Mouse (Mus musculus) thymus, postnatal 14 days (tissue): ENCODE data around the gene Gm20721.
"Not testable (repeated sequence)": the region's sequence is repeated elsewhere in the genome, so short reads cannot be mapped to it uniquely, and the experiment has no call there.

ENCODE experiments used
- DNase-seq: peaks from one replicate; pipeline ENCODE4 v3.0.0; 2021

The Gm20721 gene

GRCm38 (mm10) chr2:174329663-174330615 is 16.6 kb downstream of the Gm20721 start:
- DNase-seq, result peak; percentile 84

- peak; percentile 70 for DNase-seq
Observed at GRCm38 (mm10) chr2:174328926-174329662, 17.4 kb downstream of the Gm20721 start.

DNA sequence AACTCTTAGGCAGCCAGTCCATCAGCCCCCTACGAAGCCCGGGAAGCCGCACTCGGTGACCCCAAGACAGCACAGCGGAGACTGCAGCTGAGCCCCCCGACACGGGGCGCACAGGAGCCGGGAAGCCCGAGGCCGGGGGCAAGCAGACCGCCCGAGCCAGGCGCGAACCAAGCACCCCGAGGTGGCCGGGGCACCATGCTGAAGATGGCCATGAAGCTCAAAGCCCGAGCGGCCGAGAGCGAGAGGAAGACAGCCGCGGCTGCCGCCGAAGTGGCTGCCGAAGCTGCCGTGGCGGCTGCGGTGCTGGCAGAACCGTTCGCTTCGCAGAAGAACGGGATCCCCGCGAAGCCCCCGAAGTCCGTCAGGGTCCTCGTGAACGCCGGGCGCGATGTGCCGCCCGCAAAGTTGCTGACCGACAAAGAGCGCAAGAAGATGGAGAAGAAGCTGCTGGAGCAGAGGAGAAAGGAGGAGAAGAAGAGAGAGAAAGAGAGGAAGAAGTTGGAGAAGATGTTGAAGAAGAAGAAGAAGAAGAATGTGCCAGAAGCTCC is 18.1 kb downstream of the Gm20721 start:
- DNase-seq, result peak; percentile 35

GRCm38 (mm10) chr2:174327295-174327981 is 19.1 kb downstream of the Gm20721 start:
- DNase-seq, result peak; percentile 56

DNA sequence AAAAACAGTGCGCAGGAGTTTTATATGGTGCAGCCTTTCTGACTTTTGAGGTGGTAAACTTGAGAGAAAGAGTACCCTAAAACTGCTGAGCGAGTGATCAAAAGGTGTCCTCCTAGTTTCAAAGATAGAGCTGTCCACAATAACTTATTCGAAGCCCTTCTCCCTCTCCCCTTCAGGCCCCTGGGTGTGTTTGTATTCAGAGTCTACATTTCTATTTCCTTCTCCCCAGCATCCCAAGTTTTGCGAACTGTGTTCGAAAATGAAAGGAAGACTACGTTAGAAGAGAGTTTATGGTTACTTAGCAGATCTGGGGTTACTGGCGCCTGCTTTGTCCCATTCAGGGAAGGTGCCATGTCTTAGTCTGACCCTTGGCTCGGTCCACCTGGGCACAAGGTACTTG is 20.0 kb downstream of the Gm20721 start:
- no peak for DNase-seq

GRCm38 (mm10) chr2:174325989-174326388 is 20.5 kb downstream of the Gm20721 start:
- DNase-seq, result no peak

- DNase-seq, result no peak
Observed at GRCm38 (mm10) chr2:174316661-174317060, 29.9 kb downstream of the Gm20721 start.

DNA sequence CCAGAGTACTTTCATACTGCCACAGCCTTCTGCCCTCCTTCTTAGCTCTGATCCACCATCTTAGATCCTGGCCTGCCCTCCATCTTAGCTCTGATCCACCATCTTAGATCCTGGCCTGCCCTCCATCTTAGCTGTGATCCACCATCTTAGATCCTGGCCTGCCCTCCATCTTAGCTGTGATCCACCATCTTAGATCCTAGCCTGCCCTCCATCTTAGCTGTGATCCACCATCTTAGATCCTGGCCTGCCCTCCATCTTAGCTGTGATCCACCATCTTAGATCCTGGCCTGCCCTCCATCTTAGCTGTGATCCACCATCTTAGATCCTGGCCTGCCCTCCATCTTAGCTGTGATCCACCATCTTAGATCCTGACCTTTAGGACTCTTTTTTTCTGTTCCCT is 31.1 kb downstream of the Gm20721 start:
- DNase-seq, result not testable (repeated sequence)

GRCm38 (mm10) chr2:174312661-174313060 is 33.9 kb downstream of the Gm20721 start:
- no peak for DNase-seq

GRCm38 (mm10) chr2:174312118-174312647 is 34.3 kb downstream of the Gm20721 start:
- peak; percentile 82 for DNase-seq

DNA sequence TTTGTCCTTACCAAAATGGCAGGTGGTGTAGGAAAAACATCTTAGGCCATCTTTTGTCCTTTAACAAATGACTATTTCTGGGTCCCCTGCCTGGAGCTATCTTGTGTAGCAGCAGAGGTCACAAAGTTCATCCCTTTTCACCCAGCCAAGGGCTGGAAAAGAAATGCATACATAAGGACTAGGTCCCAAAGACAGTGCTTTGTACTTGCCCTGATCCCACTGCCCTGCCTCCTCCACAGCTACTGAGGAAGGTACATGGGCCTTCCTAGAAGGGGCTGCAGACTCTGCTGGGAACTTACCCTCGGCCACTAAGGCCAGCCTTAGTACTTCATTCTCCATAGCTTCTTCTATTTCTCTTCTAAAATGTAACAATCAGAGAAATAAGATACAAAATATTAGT is 34.9 kb downstream of the Gm20721 start:
- DNase-seq, result no peak

GRCm38 (mm10) chr2:174310913-174311514 is 35.5 kb downstream of the Gm20721 start:
- DNase-seq, result peak; percentile 62

- no peak for DNase-seq
Observed at GRCm38 (mm10) chr2:174307903-174308302, 38.6 kb downstream of the Gm20721 start.

DNA sequence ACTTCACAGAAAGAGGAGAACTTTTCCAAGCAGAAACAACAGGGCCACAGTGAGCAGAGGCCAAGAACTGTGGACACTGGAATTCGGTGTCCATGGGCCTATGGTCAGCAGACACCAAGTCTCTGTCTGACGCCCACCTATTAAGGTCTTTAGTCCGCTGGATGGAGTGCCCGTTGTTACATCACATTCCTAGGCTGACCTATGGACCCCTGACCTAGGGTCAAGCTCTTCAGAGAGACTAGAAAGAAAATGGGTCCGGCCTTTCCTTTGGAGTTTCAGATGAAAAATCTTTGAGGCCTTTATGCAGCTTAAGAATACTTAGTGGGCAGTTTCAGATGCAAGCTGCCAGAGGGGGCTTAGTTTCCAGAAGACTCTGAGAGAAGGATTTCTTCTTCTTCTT is 40.9 kb downstream of the Gm20721 start:
- no peak for DNase-seq

DNA sequence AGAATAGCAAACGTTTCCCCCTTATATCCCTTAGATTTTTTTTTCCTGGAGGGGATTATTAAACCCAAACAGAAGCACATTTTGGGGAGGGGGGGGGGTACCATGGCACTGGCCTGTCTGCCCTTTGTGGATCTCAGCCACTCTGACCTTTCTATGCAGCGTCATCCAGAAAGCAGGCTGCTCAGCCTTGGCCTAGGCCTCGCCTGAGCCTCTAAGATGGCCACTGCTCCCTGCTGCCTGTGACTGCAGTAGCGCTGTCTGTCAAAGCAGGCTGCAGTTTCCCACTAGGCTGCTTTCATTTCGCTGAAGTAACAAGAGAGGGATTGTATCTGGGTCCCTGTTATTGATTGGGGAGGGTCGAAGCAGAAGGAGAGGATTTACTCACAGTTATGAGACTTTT is 44.0 kb downstream of the Gm20721 start:
- DNase-seq, result no peak

DNA sequence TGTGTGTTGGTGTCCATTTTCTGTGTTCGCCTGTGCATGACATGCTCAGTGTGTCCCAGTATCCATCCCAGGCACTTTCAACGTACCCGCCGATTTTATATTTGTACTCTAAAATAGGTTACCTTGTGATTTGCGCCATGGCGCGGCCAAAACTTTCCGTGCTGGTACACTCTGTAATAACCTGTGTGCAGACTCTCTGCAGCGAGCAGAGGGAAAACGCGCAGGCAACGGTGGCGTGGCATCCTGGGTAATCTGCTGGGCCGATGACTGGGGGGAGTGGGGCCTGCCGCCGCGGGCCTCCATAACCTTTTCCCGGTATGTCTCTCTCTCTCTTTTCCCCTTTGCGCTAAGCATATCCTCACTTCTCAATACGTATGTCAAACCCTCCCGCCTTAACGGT is 45.8 kb downstream of the Gm20721 start:
- no peak for DNase-seq

GRCm38 (mm10) chr2:174300186-174300585 is 46.3 kb downstream of the Gm20721 start:
- DNase-seq, result no peak

- DNase-seq, result no peak
Observed at GRCm38 (mm10) chr2:174299771-174300160, 46.7 kb downstream of the Gm20721 start.

- no peak for DNase-seq
Observed at GRCm38 (mm10) chr2:174299091-174299770, 47.3 kb downstream of the Gm20721 start.

- DNase-seq, result no peak
Observed at GRCm38 (mm10) chr2:174298471-174298870, 48.0 kb downstream of the Gm20721 start.

GRCm38 (mm10) chr2:174297851-174298250 is 48.7 kb downstream of the Gm20721 start:
- DNase-seq, result no peak
